9 mouse cellular contexts compared by ENCODE assay signal in the genomic region with DNA sequence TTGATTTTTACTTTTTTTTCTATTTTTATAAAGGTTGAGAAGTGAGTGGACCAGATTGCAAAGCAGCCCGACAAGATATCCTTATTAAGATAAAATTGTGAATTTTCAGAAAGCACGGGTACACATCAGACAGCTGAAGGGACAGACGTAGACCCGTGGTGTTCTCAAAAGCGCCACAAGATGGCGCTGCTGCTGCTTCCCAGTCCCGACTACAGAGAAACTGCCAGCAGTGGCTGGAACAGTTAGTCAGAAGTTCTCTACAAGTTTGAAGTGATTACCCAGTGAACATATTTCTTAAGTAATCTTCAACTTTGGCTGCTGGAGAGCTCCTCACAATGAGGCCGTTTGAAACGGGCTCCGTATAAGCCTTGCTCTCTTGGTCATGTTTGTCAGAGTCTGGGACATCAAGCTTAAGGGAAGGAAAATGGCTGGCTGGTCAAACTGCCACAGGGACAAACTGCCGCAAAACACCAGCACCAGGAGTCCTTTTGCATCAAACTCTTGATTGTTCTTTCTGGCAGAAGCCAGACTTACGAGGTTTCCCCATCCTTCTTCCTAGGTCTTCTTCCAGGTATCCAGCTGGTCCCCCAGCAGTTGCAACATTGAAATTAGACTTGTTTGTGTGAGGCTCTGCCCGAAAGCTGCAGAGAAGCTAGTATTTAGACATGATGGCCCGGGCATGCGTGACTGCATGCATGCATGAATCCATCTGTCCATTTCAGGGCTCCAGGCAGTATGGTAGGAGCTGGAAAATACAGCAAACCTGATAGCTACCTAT.
DNase-seq lines count a peak whose midpoint lies in the region; ATAC-seq and TF ChIP-seq lines count a peak whose summit lies in the region.
"Had no signal": no experiment of that assay in that cellular context is flagged by ENCODE, and none has a peak within 500 bp of the region (broad histone marks: within the 10 kb centered on the region; RNA-seq: fewer than 3 reads in every experiment).

No protein-coding gene starts in this region.

- H3K79me2 ChIP-seq in C2C12 (ENCODE audit: control insufficient read depth, insufficient read depth), result no peaks in the 10 kb centered on the region

- H3K9me3 ChIP-seq in embryonic facial prominence, embryonic 11.5 days (replicated peaks; ENCODE audit: control insufficient read depth, low read length), result no peaks in the 10 kb centered on the region
- H3K9me3 ChIP-seq in midbrain, embryonic 16.5 days (replicated peaks; ENCODE audit: control insufficient read depth, low read length, poor library complexity, severe bottlenecking), result no peaks in the 10 kb centered on the region
- H3K9me3 ChIP-seq: heart, embryonic 15.5 days had no signal

- no peak overlapping the region for H3K27ac ChIP-seq in embryonic facial prominence, embryonic 11.5 days (replicated peaks; ENCODE audit: low read depth, low read length)
- H3K27ac ChIP-seq in midbrain, embryonic 16.5 days (ENCODE audit: low read length), result no peak overlapping the region
- H3K27ac ChIP-seq: heart, embryonic 15.5 days had no signal

- 0 out of 2 replicates have a peak, but pooled peaks have one; percentile 64 for ATAC-seq in embryonic facial prominence, embryonic 11.5 days (replicated peaks; ENCODE audit: insufficient number of reproducible peaks, low FRiP score, low TSS enrichment, low read depth)
- 0 out of 2 replicates have a peak, but pooled peaks have one; percentile 42 for ATAC-seq in midbrain, embryonic 16.5 days

- no peak overlapping the region for H3K9ac ChIP-seq in embryonic facial prominence, embryonic 11.5 days (replicated peaks; ENCODE audit: low read length)
- H3K9ac ChIP-seq in midbrain, embryonic 16.5 days (ENCODE audit: low read depth, low read length), result no peak overlapping the region
- H3K9ac ChIP-seq: heart, embryonic 15.5 days had no signal

- H3K4me1 ChIP-seq in embryonic facial prominence, embryonic 11.5 days (ENCODE audit: control insufficient read depth, insufficient read depth, low read length), result no peaks in the 10 kb centered on the region
- no peaks in the 10 kb centered on the region for H3K4me1 ChIP-seq in midbrain, embryonic 16.5 days (ENCODE audit: control insufficient read depth, insufficient read depth, low read length)

- no peaks in the 10 kb centered on the region for H3K79me3 ChIP-seq in C2C12 (ENCODE audit: low read depth)

- no peak overlapping the region for H3K4me2 ChIP-seq in embryonic facial prominence, embryonic 11.5 days (ENCODE audit: low read depth, low read length)
- no peak overlapping the region for H3K4me2 ChIP-seq in midbrain, embryonic 16.5 days (ENCODE audit: low read length)
- H3K4me2 ChIP-seq: heart, embryonic 15.5 days had no signal

- peak; percentile 72 for TF ChIP-seq CTCF in C2C12 (IDR thresholded peaks at IDR 0.05; ENCODE audit: control insufficient read depth, insufficient read depth, insufficient read length)

- H3ac ChIP-seq in C2C12 (ENCODE audit: control insufficient read depth, insufficient read length, low read depth), result no peak overlapping the region

- H3K36me3 ChIP-seq in C2C12 (ENCODE audit: control insufficient read depth, insufficient read depth), result no peaks in the 10 kb centered on the region
- no peaks in the 10 kb centered on the region for H3K36me3 ChIP-seq in embryonic facial prominence, embryonic 11.5 days (replicated peaks; ENCODE audit: control insufficient read depth, insufficient read depth, low read depth, low read length)
- no peaks in the 10 kb centered on the region for H3K36me3 ChIP-seq in midbrain, embryonic 16.5 days (ENCODE audit: control insufficient read depth, insufficient read depth, low read length)
- H3K36me3 ChIP-seq: heart, embryonic 15.5 days had no signal

- H3K27me3 ChIP-seq in C2C12 (ENCODE audit: control insufficient read depth, insufficient read depth, insufficient read length), result no peaks in the 10 kb centered on the region
- H3K27me3 ChIP-seq in embryonic facial prominence, embryonic 11.5 days (ENCODE audit: control insufficient read depth, insufficient read depth, low read length), result no peaks in the 10 kb centered on the region
- H3K27me3 ChIP-seq in midbrain, embryonic 16.5 days (ENCODE audit: control insufficient read depth, insufficient read depth, low read depth, low read length), result no peaks in the 10 kb centered on the region
- H3K27me3 ChIP-seq: heart, embryonic 15.5 days had no signal

- intact Hi-C loops in left cerebral cortex, postnatal 25 days (cut with DNase I), result loop anchor here (10.0 kb wide), 1 partner anchor 1440 kb away; no protein-coding TSS in a partner anchor

- 21% methylated on average over 15 of the region's 15 CpGs for WGBS in embryonic facial prominence, embryonic 11.5 days
- WGBS in midbrain, embryonic 16.5 days, result 19% methylated on average over 15 of the region's 15 CpGs

- H3K4me3 ChIP-seq in C2C12 (ENCODE audit: insufficient read depth, poor library complexity, severe bottlenecking), result no peak overlapping the region
- no peak overlapping the region for H3K4me3 ChIP-seq in embryonic facial prominence, embryonic 11.5 days (ENCODE audit: low read depth, low read length)
- no peak overlapping the region for H3K4me3 ChIP-seq in midbrain, embryonic 16.5 days (ENCODE audit: low read depth, low read length)
- H3K4me3 ChIP-seq: heart, embryonic 15.5 days had no signal

- peak; percentile 76 to 81 for DNase-seq in adrenal gland, postnatal 36 days
- peak; percentile 89 for DNase-seq in embryonic facial prominence, embryonic 11.5 days (ENCODE audit: low spot score)
- DNase-seq in heart, adult 11 months, result peak; percentile 93
- peak; percentile 54 for DNase-seq in kidney, adult 11 months
- DNase-seq in left cerebral cortex, postnatal 25 days (ENCODE audit: low spot score in 2 of 2), result peak; percentile 89 to 90
- peak; percentile 60 for DNase-seq in telencephalon, adult 2 months (ENCODE audit: low read depth, low spot score)

TF ChIP-seq in C2C12, 6 proteins besides CTCF, POLR2A, EP300 and RAD21:
- no peak for TF ChIP-seq MAX (IDR thresholded peaks at IDR 0.05)
- TF ChIP-seq CEBPB (IDR thresholded peaks at IDR 0.05; ENCODE audit: low read depth), result no peak
- TF ChIP-seq USF1 (IDR thresholded peaks at IDR 0.05; ENCODE audit: low read depth), result no peak
- no peak for TF ChIP-seq MYOD1 (IDR thresholded peaks at IDR 0.05; ENCODE audit: control insufficient read depth, insufficient read length, low read depth)
- TF ChIP-seq MYOG (IDR thresholded peaks at IDR 0.05; ENCODE audit: control insufficient read depth, extremely low read depth, insufficient read length), result no peak
- TF ChIP-seq FOSL1 (IDR thresholded peaks at IDR 0.05; ENCODE audit: insufficient read depth, low read length, poor library complexity, severe bottlenecking), result no peak
